Mouse (Mus musculus): Measurements from ENCODE around the gene Atoh7. TPM values are rescaled to one million over a fixed set of nuclear protein-coding genes. Genes with fewer than 3 reads are reported as not detected.
A peak's percentile ranks its signal among the peaks of the same experiment; 100 is the strongest.
"Not testable (repeated sequence)": the region's sequence is repeated elsewhere in the genome, so short reads cannot be mapped to it uniquely, and the experiment has no call there.

Atoh7 gene
- polyA plus RNA-seq (2015; fragmentation: Nextera tagmentation; extraction: Ambion mirVana) = not detected in 2 replicates

DNA sequence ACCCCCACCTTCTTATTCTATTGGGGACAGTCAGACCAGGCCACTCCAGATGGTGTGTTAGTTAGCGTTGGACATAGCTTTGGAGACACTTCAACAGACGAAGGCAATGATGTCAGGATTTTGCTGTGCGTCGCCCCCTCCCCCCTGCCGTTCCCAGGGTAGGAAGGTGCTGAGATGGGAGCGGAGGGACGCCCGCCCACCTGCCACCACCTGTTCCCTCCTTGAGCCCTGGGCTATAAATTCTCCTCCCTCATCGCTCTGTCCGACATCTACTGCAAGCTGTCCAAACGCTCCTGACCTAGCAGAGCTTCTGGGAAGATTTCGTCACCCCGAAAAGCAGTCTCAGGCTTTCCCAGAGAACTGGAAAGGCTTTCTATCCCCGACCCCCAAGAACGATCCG lies at the start of gene Atoh7:
TSS of gene Atoh7 (plus strand) at position 131 of the 400 bp plus-strand sequence.
- Histone ChIP-seq H3K9ac (ENCODE audit: low read length) (peak within 1 kb of the TSS; percentile 64), H3K27me3 (ENCODE audit: control insufficient read depth, insufficient read depth, low read depth, low read length) (peaks cover 30% of the 10 kb centered on the region), H3K36me3 (ENCODE audit: control insufficient read depth, insufficient read depth, low read length) (no peaks in the 10 kb centered on the region), H3K9me3 (ENCODE audit: control insufficient read depth, low read length) (no peaks in the 10 kb centered on the region), H3K27ac (ENCODE audit: low read length) (no peak within 1 kb of the TSS), H3K4me3 (ENCODE audit: low read length) (peak within 1 kb of the TSS; percentile 64), H3K4me2 (ENCODE audit: low read depth, low read length) (peak within 1 kb of the TSS; percentile 97), H3K4me1 (replicated peaks; ENCODE audit: control insufficient read depth, insufficient read depth, low read length) (peaks cover 6% of the 10 kb centered on the region)
- no peak for ATAC-seq (ENCODE audit: low read depth)
- WGBS = 8% methylated on average over 16 of the region's 16 CpGs

DNA sequence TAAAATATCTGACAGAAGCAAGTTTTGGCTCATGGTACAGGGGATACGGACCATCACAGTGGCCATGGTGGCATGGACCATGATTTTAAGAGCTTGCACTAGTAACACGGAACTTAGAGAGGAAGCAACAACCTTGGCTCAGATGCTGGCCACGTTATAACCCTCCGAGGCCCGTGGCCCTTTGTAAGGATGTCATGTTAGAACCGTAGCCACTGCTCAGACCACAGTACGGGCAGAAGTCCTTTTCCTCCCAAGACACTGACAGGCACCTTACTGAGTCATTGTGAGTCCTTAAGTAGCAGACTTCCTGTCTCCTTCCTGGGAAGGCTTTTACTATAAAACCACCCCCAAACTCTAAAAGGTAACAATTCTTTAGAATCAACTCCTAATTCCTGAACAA lies 48.2 kb upstream of the Atoh7 start:
- no peak for ATAC-seq (ENCODE audit: low read depth)
- Histone ChIP-seq H3K9ac (ENCODE audit: low read length) (no peak overlapping the region), H3K4me3 (ENCODE audit: low read length) (no peak overlapping the region), H3K9me3 (ENCODE audit: control insufficient read depth, low read length) (no peaks in the 10 kb centered on the region), H3K36me3 (ENCODE audit: control insufficient read depth, insufficient read depth, low read length) (no peaks in the 10 kb centered on the region), H3K4me1 (replicated peaks; ENCODE audit: control insufficient read depth, insufficient read depth, low read length) (no peaks in the 10 kb centered on the region), H3K4me2 (ENCODE audit: low read depth, low read length) (no peak overlapping the region), H3K27me3 (ENCODE audit: control insufficient read depth, insufficient read depth, low read depth, low read length) (no peaks in the 10 kb centered on the region), H3K27ac (ENCODE audit: low read length) (no peak overlapping the region)
- 74% methylated on average over 7 of the region's 7 CpGs for WGBS

DNA sequence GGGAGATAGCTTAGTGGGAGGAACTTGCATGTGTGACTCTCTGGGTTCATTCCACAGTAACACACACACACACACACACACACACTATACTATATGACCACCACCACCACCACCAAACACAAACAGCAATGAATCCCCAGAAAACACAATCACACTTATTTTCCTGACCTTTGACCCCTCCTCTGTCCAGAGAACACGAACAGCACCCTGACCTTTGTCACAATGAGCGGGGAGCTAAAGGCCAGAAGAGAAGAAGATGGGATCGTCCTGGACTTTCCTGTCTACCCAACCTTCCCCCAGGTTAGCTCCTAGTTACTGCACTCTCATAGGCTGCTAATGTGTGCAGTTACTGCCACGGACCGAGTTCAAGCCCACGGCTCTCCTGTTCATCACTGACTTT lies 47.4 kb upstream of the Atoh7 start:
- no peaks in the 10 kb centered on the region for H3K4me1 ChIP-seq (replicated peaks; ENCODE audit: control insufficient read depth, insufficient read depth, low read length)
- no peak overlapping the region for H3K4me3 ChIP-seq (ENCODE audit: low read length)
- 83% methylated on average over 6 of the region's 6 CpGs for WGBS
- no peaks in the 10 kb centered on the region for H3K36me3 ChIP-seq (ENCODE audit: control insufficient read depth, insufficient read depth, low read length)
- H3K9me3 ChIP-seq (ENCODE audit: control insufficient read depth, low read length) = no peaks in the 10 kb centered on the region
- no peak overlapping the region for H3K4me2 ChIP-seq (ENCODE audit: low read depth, low read length)
- H3K9ac ChIP-seq (ENCODE audit: low read length) = no peak overlapping the region
- H3K27me3 ChIP-seq (ENCODE audit: control insufficient read depth, insufficient read depth, low read depth, low read length) = no peaks in the 10 kb centered on the region
- H3K27ac ChIP-seq (ENCODE audit: low read length) = no peak overlapping the region
- no peak for ATAC-seq (ENCODE audit: low read depth)

DNA sequence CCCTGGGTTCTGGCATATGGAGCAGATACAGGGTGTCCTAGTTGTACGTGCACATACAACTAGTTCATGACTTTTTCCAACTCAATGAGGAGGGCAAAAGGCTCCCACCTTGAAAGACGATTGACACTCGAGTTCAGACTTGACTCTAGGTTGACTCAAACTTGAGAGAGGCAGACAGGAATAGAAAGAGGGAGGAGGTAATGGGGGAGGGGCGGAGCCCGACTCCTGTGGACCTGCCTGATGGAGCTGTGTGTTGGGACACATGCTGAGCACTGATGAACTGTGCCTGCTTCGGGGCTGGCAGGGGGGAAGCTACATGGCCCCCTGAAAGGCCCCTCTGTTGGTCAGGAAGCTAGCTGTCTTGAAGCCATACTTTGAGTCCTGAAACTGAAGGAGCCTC lies 46.4 kb upstream of the Atoh7 start:
- no peak overlapping the region for H3K4me3 ChIP-seq (ENCODE audit: low read length)
- H3K4me2 ChIP-seq (ENCODE audit: low read depth, low read length) = no peak overlapping the region
- H3K27ac ChIP-seq (ENCODE audit: low read length) = no peak overlapping the region
- H3K9ac ChIP-seq (ENCODE audit: low read length) = no peak overlapping the region
- no peaks in the 10 kb centered on the region for H3K9me3 ChIP-seq (ENCODE audit: control insufficient read depth, low read length)
- H3K36me3 ChIP-seq (ENCODE audit: control insufficient read depth, insufficient read depth, low read length) = no peaks in the 10 kb centered on the region
- H3K27me3 ChIP-seq (ENCODE audit: control insufficient read depth, insufficient read depth, low read depth, low read length) = no peaks in the 10 kb centered on the region
- WGBS = 46% methylated on average over 6 of the region's 6 CpGs
- no peak for ATAC-seq (ENCODE audit: low read depth)
- H3K4me1 ChIP-seq (replicated peaks; ENCODE audit: control insufficient read depth, insufficient read depth, low read length) = no peaks in the 10 kb centered on the region

DNA sequence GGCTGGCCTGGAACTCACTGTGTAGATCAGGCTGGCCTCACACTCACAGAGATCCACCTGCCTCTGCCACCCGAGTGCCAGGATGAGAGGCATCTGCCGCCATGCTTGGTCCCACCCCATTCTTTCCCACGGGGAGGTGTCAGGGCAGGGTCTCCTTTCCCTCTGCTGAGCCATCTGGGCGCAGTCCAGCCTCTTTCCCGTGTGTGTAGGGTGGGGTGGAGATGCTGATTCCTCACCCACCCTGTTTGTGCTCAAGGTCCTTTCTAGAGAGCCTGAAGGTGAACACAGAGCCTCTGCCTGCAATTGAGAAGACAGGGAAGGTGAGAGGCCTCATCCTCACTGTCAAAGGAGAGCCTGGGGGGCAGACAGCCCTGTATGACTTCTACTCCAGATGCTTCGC lies 45.4 kb upstream of the Atoh7 start:
- H3K9me3 ChIP-seq (ENCODE audit: control insufficient read depth, low read length); H3K4me2 ChIP-seq (ENCODE audit: low read depth, low read length); H3K27me3 ChIP-seq (ENCODE audit: control insufficient read depth, insufficient read depth, low read depth, low read length); H3K9ac ChIP-seq (ENCODE audit: low read length); H3K4me3 ChIP-seq (ENCODE audit: low read length); H3K4me1 ChIP-seq (replicated peaks; ENCODE audit: control insufficient read depth, insufficient read depth, low read length); ATAC-seq (ENCODE audit: low read depth); H3K36me3 ChIP-seq (ENCODE audit: control insufficient read depth, insufficient read depth, low read length); H3K27ac ChIP-seq (ENCODE audit: low read length): not testable (repeated sequence)
- WGBS = 79% methylated on average over 6 of the region's 6 CpGs

DNA sequence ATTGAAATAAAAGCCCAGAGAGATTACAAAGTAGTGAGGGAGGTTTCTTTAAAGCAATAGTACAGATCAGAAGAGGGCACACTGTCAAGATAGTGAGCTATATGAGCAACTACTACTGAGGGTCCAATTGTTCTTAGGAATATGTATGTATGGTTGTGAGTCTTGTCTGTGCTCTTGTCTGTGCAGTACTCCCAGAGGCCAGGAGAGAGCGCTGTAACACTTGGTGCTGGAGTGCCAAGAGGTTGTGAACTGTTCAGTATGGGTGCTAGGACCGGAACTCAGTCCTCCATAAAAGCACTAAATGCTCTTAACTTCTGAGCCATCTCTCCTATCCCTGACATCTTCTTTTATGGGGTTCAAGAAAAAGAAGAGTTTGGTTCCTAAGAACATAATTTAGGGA lies 44.9 kb upstream of the Atoh7 start:
- Histone ChIP-seq H3K27me3 (ENCODE audit: control insufficient read depth, insufficient read depth, low read depth, low read length) (no peaks in the 10 kb centered on the region), H3K4me2 (ENCODE audit: low read depth, low read length) (no peak overlapping the region), H3K9me3 (ENCODE audit: control insufficient read depth, low read length) (no peaks in the 10 kb centered on the region), H3K4me1 (replicated peaks; ENCODE audit: control insufficient read depth, insufficient read depth, low read length) (no peaks in the 10 kb centered on the region), H3K4me3 (ENCODE audit: low read length) (no peak overlapping the region), H3K36me3 (ENCODE audit: control insufficient read depth, insufficient read depth, low read length) (no peaks in the 10 kb centered on the region), H3K27ac (ENCODE audit: low read length) (no peak overlapping the region), H3K9ac (ENCODE audit: low read length) (no peak overlapping the region)
- ATAC-seq (ENCODE audit: low read depth) = no peak
- WGBS = 81% methylated on average over 2 of the region's 2 CpGs

DNA sequence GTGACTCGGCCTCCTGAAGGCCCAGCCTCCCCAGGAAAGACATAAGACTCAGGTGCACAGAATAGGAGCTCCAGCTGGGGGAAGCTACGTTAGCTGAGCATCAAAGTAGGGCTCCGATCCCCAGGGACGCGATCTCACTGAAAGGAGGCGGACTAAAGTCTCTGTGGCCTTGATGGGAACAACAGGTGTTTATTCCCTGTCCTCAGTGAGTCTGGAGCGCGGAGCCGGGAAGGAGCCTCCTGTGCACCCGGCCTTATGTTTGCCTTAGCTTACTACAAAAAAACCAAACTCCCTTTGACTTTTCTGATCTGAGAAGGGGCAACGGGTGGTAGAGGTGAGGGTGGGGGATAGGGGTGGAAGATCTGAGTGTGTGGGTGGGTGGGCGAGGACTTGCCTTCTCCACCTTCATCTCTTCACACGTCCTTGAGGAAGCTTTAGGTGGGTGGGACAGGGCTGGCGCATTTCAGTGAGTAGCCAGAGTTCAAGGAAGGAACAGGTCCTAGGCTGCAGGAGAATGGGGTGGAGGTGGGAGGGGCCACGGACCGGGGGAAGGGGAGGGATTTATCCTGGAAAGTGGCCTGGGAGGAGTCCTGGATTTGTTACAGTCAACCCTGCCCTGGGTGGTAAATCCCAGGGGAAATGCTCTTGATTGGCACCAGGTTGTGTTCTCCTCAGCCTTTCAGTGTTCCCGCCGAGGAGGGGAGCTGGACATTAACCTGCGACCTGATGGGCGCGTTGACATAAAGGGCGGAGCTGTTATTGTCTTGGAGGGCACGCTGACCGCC lies 42.3 kb upstream of the Atoh7 start:
- peak; percentile 51; the same call in 1 of the 2 replicates for ATAC-seq (ENCODE audit: low read depth)
- no peak overlapping the region for H3K27ac ChIP-seq (ENCODE audit: low read length)
- WGBS = 30% methylated on average over 24 of the region's 24 CpGs
- 0 out of 2 replicates have a peak overlapping the region, but pooled peaks have one; percentile 3 for H3K4me3 ChIP-seq (ENCODE audit: low read length)
- H3K27me3 ChIP-seq (ENCODE audit: control insufficient read depth, insufficient read depth, low read depth, low read length) = no peaks in the 10 kb centered on the region
- no peaks in the 10 kb centered on the region for H3K9me3 ChIP-seq (ENCODE audit: control insufficient read depth, low read length)
- H3K4me1 ChIP-seq (replicated peaks; ENCODE audit: control insufficient read depth, insufficient read depth, low read length) = no peaks in the 10 kb centered on the region
- no peak overlapping the region for H3K9ac ChIP-seq (ENCODE audit: low read length)
- H3K4me2 ChIP-seq (ENCODE audit: low read depth, low read length) = no peak overlapping the region
- H3K36me3 ChIP-seq (ENCODE audit: control insufficient read depth, insufficient read depth, low read length) = no peaks in the 10 kb centered on the region

DNA sequence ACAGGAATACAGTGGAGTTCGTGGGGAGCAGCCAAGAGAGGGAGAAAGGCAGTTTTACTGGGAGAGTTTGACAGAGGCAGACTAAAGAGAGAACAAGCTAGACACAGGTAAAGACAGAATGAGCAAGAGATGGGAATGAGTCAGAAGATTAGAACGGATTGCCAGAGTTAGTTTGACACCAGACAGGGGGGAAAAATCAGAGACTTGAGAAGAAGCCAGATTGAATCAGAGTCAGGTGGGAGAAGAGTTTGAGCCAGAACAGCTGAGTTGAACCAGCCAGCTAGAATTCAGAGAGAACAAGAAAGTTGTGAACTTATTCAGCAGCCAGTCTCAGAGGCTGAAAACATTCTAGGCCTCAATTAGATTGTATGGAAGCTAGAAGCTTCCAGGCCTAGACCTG lies 39.6 kb upstream of the Atoh7 start, which contains the start of gene Pbld1:
TSS of gene Pbld1 (plus strand) at position 301 of the 400 bp plus-strand sequence.
- no peaks in the 10 kb centered on the region for H3K4me1 ChIP-seq (replicated peaks; ENCODE audit: control insufficient read depth, insufficient read depth, low read length)
- WGBS = 80% methylated on average over 2 of the region's 2 CpGs
- no peaks in the 10 kb centered on the region for H3K27me3 ChIP-seq (ENCODE audit: control insufficient read depth, insufficient read depth, low read depth, low read length)
- no peaks in the 10 kb centered on the region for H3K9me3 ChIP-seq (ENCODE audit: control insufficient read depth, low read length)
- H3K9ac ChIP-seq (ENCODE audit: low read length) = no peak within 1 kb of the TSS
- ATAC-seq (ENCODE audit: low read depth) = no peak
- no peak within 1 kb of the TSS for H3K27ac ChIP-seq (ENCODE audit: low read length)
- H3K4me3 ChIP-seq (ENCODE audit: low read length) = no peak within 1 kb of the TSS
- no peak within 1 kb of the TSS for H3K4me2 ChIP-seq (ENCODE audit: low read depth, low read length)
- no peaks in the 10 kb centered on the region for H3K36me3 ChIP-seq (ENCODE audit: control insufficient read depth, insufficient read depth, low read length)

DNA sequence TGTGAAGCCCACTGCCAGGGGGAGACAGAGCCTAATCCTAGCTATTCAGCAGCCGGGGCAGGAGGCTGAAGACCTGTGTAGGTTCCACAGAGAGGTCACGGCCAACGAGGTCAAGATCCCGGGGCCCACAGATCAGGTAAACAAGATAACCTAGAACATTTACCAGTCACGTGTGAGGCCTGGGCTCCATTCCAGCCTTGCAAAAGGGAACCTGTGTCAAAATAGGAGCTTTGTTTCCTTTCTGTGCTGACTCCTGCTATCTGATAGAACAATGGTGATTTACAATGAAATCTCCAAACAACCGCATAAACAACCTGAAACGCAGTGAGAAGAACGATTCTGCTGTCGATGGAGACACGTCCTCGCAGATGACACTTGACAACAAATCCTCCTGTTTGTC lies 39.0 kb upstream of the Atoh7 start:
- 39% methylated on average over 11 of the region's 11 CpGs for WGBS
- Histone ChIP-seq H3K9me3 (ENCODE audit: control insufficient read depth, low read length) (no peaks in the 10 kb centered on the region), H3K9ac (ENCODE audit: low read length) (no peak overlapping the region), H3K4me2 (ENCODE audit: low read depth, low read length) (no peak overlapping the region), H3K4me3 (ENCODE audit: low read length) (no peak overlapping the region), H3K4me1 (replicated peaks; ENCODE audit: control insufficient read depth, insufficient read depth, low read length) (no peaks in the 10 kb centered on the region), H3K36me3 (ENCODE audit: control insufficient read depth, insufficient read depth, low read length) (no peaks in the 10 kb centered on the region), H3K27me3 (ENCODE audit: control insufficient read depth, insufficient read depth, low read depth, low read length) (no peaks in the 10 kb centered on the region), H3K27ac (ENCODE audit: low read length) (no peak overlapping the region)
- no peak for ATAC-seq (ENCODE audit: low read depth)

All from lung, embryonic 16.5 days (tissue).